Mouse (Mus musculus) cerebellum, adult 9-10 months (tissue): ENCODE measurements around the gene Ptprb.

Experiments
- DNase-seq: peaks from one replicate; pipeline ENCODE4 v3.0.0; 2022

Gene Ptprb

GRCm38 (mm10) chr10:116428026-116428780, 152.9 kb downstream of the Ptprb start:
- no peak for DNase-seq

DNA sequence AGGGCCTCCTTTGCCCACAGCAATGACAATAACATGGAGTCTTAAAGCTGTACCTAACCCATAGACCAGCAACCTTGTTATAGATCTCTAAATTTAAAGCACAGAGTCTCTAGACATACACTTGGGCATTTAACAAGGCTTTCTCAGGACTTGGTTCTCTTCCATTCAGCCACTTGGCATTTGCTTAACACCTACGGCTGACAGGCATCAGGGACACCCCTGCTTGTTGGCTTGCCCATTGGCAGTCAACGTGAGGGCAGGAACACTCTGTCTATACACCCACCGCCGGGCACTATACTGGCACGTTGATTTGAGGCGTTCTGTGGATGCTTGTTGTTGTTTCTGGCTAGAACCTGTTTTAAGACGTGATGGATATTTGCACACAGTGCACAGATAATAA, 157.1 kb downstream of the Ptprb start:
- no peak for DNase-seq

DNA sequence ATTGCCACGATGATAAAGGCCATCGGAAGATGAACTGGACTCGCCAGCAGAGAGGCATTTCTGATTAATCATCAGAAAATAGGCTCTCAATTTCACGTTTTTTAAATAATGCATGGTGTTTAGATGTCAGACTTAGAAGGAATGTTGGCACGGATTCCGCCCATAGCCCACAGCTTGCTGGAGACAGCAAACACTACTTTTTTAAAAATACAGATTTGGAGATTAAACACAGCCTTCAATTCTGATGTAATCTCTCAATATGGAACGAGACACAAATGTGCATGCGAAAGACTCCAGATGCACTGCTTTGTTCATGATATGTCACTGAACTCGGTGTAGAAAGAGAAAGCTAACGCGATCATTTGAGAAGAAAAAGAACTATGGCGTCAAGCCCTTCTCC, 160.1 kb downstream of the Ptprb start:
- DNase-seq: no peak
